Mouse (Mus musculus) layer of hippocampus, adult 9-10 months (tissue): ENCODE measurements at regions not wholly inside any gene's neighbourhood (a gene's known extent, or its start where the extent isn't known, plus 50 kb on each side); places are given as distances from the start of the nearest gene placed in this dataset.

Source experiments
- DNase-seq: peaks from one replicate; pipeline ENCODE4 v3.0.0; 2022; ENCODE audit warnings: low spot score

DNA sequence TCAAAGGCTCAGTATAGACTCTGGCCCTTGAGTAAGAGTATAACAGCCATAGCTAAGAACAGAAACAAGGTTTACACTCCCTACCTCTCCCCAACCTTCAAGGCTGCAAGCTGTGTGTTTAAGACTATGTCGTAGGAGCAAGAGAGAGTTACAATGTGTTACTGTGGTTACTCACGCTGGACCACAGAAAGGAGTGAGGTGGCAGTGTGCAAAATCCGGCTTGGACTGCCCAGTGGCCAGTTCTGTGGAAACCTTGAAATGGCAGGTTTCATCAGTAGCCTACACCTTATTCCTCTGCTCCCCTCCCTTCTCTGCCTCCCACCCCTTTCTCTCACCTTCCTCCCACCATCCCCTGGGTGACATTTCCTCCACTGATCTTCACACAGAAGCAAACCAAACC is 114.3 kb upstream of the Ado start:
- no peak for DNase-seq

GRCm38 (mm10) chr10:67661666-67662065 is 112.9 kb upstream of the Ado start:
- DNase-seq = no peak

- DNase-seq = no peak
These were observed 109.3 kb upstream of the Ado start for GRCm38 (mm10) chr10:67658005-67658545.

DNA sequence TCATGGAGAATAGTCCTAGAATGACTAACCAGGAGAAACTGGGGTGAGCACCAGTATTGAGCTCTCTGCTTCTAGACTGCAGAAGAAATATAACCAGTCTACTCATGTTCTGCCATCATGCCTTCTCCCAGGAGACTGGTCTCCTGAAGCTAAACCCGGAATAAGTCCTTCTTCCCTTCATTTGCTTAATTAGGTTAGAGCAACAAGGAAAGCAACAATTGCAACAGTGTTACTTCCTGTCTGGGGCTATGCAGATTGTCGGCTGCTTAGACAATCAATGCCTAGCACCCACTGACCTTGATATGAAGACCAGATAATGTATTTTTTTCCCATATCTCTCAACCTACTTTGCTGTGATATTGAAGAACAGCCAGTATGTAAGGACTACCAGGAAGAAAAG is 108.5 kb upstream of the Ado start:
- DNase-seq = no peak

DNA sequence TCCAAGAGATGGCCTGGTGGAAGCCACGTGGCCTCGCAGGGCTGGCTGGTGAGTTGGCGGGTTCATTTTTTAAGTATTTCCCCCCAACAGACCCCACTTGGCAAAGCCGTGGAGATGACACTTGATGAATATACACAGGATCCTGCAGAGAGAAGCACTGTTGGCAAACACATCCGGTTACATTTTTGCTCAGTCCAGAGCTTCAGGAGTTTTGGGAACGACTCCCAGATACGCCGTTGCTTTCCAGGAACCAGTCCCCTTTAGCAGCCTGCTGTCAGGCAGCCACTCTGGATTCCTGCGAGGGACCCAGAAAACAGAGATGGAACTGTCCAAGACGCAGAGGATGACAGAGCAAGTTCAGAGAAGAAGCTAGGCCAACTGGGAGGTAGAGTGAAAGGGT is 105.8 kb upstream of the Ado start:
- no peak for DNase-seq

DNA sequence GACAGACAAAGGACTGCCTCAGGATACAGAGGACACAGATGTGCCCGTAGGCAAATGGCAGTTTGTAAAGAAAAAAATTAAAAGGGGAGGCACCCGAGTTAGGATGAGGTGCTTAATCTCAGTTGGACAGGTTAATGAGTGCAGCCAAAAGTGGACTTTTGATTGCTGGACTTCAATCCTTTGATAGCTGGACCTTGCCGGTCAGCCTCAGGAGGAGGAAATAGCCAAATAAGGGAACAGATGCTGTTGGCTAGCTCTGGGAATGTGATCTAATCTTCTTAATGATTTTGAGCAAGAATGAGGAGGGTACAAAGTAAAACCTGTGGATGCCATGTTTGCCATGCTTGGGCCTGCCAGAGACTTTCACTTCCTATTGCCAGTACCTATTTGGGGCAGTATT is 103.5 kb upstream of the Ado start:
- no peak for DNase-seq

DNA sequence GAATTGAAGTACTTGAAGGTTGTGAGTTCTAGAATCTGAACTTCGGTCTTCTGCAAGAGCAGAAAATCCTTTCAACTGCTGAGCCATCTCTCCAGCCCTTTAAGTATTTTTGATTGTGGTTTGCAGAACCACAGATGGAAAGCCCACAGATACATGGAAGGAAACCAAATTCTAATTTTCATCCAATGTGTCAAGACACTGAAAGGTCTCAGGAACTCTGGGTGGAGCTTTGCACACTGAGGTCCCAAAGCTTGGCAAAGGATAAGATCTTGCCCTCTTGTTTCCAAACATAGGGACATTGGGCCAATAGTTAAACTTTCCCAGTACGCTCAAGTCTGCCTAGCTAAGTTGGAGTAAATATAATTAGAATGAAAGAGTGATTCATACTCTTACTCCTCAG is 102.6 kb upstream of the Ado start:
- DNase-seq = no peak

DNA sequence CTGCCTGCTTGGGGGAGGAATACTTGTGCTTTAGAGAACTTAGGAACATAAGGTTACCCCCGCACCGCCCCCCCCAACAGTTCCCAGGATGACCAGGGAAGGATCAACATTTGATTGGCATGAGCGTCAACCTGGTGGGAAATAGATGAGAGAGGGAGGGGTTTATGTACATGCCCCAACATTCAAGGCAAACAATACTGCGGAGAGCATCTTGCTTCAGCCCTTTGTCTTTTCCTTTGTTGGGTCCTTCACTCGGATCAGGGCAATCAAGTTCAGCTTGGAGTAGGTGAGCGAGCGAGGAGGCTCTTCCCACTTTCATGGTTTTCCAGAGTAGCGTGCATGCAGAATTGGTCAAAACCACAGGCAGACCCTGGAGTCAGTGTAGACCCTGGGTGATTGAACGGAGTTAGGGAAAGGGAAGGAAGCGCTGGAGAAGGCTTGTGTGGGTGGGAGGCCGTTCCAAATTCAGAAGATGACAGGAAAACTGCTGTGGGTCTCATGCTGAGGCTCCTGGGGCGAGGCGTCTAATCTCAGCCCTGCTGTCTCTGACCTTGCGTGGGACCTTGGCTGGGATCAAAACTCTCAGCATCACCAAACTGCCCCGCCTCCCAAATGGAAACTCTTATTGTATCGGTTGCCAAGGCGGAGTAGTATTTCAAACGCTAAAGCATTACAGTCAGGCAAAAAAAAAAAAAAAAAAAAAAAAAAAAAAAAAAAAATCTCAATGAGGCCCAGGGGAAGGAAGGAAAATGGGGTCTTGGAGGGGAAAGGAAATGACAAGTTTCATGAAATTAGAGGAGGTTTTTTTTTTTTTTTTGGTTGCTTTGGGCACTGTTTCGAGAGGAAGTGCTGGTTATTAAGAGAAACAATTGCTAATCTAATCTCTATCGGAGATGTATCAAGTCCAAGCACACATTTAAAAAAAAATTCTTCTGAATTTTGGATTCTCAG is 99.3 kb upstream of the Ado start:
- no peak for DNase-seq

DNA sequence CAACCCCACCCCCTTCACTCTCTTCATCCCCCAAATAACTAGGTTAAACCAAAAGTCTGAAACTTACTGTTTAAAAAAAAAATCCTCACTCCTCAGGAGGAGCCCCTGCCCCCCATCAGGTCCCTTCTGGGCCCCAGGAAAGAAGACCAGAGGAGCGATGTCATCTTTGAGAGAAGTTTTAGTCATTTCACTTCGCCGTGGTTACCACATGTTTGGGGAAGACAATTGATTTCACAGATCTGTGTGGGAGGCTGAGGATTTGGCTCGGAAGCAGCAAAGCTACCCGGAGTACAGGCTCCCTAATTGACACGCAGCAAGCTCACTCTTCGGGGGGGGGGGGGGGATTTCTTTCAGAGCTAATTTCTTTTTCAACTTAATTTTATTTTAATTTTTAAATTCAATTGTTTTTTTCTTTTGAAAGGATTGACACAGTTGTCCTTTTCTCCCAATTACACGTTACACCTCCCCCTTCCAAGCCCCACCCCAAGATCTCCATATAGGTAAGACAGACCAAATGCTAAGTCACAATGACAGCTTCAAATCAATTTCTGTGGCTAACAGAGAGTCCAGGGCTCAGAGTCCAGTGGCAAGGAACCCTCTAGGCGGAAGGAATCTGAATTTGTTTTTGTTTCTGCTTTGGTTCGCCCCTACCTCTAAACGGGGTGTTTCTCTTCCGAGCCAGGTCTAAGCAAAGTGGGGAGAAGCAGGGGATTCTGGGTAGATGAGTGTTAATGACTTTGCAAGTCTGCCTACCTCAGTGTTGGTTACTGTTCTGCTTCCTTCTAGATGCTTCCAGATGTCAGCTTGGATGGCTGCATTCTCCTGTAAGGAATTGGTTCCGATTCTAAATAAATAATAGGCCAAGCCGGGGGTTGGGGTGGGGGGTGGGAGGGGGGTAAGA is 98.2 kb upstream of the Ado start:
- DNase-seq = no peak

DNA sequence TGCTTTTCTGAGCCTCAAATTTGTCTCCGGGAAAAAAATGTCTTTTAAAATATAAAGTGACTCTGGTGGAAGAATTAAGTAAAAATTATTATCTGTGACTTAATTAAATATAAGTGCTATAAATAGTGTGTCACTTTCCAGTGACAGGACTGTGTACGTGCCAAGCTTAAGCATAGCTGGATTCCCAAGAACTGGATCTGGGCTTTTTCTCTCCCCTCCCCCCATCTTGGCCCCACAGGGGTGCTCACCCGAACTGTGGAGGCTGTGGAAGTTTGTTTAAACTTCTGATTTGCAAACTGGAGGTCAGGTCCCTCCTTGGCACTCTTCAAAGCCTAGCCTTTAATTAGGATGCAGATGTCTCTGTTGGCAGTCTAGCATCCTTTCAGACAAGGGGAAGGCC is 97.1 kb upstream of the Ado start:
- no peak for DNase-seq

DNA sequence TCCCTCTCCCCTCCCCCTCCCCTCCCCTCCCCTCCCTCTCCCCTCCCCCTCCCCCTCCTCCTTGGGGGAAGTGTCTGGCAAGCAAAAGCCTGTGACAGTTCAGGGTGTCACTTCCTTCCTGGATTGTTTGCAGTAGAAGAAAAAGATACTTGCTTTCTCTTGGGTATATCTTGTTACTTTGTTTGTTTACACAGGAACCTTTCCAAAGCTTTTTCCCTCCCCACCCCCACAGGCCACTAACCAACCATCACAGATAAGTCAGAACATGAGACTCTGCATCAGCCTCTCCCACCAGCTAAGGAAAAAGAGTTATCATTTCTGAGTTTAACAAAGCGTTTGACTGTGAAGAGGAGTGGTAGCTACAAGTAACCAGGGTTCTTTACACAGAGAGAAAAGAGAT is 95.5 kb upstream of the Ado start:
- DNase-seq = no peak

GRCm38 (mm10) chr10:67643685-67644084 is 94.9 kb upstream of the Ado start:
- no peak for DNase-seq

GRCm38 (mm10) chr10:67637339-67637738 is 88.6 kb upstream of the Ado start:
- DNase-seq = no peak

DNA sequence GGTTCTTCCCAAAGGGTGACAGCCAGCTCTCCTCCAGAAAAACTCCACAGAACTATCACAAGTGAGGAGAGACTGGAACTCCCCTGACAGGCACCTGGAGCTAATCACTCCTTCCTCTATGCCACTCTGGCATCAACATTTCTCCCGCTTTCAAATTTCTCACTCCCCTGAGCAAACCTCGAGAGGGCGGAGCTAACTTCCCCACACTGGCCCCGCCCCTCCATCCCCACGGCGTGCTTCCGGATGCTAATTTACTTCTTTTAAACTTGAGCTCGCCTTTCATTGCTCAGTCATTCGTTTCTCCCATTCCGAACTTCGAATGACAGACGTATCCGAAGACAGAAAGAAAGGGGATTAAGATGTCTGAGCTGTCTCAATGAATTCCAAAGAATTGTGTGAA is 87.8 kb upstream of the Ado start:
- no peak for DNase-seq

- no peak for DNase-seq
These were observed 86.0 kb upstream of the Ado start for GRCm38 (mm10) chr10:67634795-67635194.

DNA sequence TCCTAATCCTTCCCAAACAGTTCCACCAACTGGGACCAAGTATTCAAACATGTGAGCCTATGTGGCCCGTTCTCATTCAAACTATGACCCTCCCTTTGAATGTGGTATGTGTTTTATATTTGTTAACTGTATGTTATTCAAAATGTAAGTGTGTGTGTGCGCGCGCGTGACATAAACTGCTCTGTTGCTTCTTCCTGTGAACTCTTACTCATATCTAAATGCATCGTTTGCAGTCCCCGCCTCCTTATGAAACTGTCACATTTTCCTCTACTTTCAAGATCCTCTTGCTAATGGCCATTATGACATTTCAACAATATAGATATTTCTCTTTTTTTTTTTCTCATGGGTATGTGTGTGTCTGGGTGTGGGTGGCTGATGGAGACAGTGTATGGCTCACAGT is 84.3 kb upstream of the Ado start:
- no peak for DNase-seq

DNA sequence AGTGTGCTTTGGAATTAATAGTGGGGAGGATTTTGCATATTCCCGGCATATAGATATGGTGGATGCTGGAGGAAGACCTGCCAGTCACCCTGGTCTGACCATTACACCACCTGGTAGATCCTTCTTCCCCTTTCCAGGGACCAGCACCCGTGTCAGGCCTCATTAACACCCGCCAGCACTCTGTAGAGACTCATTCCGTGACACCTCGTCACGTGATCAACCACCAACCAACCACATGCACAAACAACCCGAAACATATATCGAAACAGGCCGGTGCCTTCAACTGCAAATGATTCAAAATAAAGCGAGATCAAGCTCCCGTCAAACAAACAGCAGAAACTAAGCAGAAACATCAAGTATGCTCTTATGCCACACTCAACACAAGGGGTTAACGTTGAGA is 74.6 kb upstream of the Ado start:
- no peak for DNase-seq

DNA sequence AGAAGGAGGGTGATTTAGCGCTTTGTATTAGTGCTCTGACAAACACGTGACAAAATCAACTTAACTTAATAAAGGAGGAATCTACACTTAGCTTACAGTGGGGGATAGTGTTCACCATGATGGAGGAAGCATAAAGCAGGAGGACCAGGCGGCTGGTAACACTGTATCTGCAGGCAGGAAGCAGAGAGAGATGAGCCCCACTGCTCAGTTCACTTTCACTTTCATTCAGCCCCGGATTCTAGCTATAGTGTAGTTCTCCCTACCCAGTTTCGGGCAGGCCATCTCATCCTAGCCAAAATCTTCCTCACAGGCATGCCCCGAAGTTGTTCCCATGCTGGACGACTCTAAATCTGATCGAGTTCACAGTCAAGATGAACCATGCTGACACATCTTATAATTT is 71.3 kb upstream of the Ado start:
- no peak for DNase-seq

DNA sequence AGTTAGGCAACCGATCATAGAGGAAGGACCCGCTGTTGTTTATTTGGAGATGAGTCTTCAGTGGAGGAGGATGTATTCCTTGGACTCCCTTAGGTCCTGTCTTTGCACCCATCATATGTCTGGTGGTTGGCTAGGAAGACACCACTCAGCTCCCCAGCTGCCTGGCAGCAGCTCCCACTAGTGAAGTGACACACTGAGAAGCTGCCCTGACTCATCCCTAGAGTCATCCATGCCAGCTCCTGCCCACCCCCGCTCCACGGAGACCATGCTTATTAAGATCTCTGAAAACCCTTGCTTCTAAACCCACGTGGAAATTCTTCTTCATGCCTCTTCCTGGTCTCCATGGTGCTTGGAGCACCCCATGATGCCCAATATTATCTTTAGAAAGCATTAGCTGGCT is 69.4 kb upstream of the Ado start:
- DNase-seq = no peak

GRCm38 (mm10) chr10:67615016-67615415 is 66.3 kb upstream of the Ado start:
- DNase-seq = no peak

DNA sequence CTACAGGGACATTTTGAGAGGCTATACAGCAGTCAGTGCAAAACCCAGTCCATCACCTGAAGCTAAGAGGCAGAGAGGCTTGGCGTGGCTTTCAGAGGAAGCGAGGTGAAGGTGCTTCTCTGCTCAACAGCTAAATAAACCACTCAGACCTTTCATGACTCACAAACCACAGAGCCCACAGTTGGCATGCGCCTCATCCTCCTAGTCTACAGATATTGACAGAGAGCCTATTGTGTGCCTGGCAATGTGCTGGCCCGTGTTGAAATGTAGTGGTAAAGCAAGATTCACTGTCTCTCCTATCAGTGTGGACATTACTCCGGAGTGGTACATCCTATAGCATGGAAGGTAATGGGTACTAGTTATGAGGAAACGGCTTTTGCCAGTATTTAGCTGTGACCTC is 61.9 kb upstream of the Ado start:
- DNase-seq = no peak

- no peak for DNase-seq
These were observed 59.3 kb upstream of the Ado start for GRCm38 (mm10) chr10:67608033-67608432.
